Mouse (Mus musculus): ENCODE data around the gene Mfap2.

GRCm38 (mm10) chr4:141049476-141049835 lies 39.2 kb downstream of the Mfap2 start:
- TF ChIP-seq CTCF (IDR thresholded peaks at IDR 0.05; ENCODE audit: low read depth, low read length), result no peak
- no peak for TF ChIP-seq POLR2A (IDR thresholded peaks at IDR 0.05; ENCODE audit: borderline replicate concordance, low read depth, low read length)
